Mouse (Mus musculus): ENCODE measurements around the gene Arid5a. TPM values are rescaled to one million over a fixed set of nuclear protein-coding genes. Genes with fewer than 3 reads are reported as not detected.

Arid5a gene
- polyA plus RNA-seq, 1 experiment from 2014 or later = 15.1 TPM

DNA sequence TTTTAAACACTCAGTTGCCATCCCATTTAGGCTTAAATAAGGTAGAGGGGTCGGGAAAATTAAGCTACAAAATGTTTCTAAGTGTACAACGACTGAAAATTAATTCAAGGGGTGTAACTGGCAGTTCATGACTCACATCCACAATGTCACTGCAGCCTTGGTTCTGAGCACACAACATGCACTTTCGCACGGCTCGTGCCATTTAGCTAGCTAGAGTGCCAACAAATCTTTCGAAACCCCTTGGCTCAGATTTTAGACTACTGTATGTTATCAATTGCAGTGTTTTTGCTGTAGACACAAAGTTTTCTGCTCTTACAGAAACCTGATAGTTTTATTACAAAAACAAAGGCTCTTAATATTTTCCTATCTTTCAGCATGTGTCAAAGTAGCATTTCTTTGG, 63.4 kb downstream of the Arid5a start:
- WGBS = 79% methylated on average over 6 of the region's 6 CpGs
- Histone ChIP-seq H3K9ac (no peak overlapping the region), H3K27me3 (replicated peaks) (no peaks in the 10 kb centered on the region), H3K27ac (ENCODE audit: poor library complexity, severe bottlenecking) (no peak overlapping the region), H3K4me3 (no peak overlapping the region), H3K4me1 (replicated peaks) (peaks cover 15% of the 10 kb centered on the region), H3K9me3 (replicated peaks) (no peaks in the 10 kb centered on the region), H3K4me2 (no peak overlapping the region), H3K36me3 (peaks cover 8% of the 10 kb centered on the region)
- ATAC-seq (ENCODE audit: insufficient number of reproducible peaks, low FRiP score) = no peak

DNA sequence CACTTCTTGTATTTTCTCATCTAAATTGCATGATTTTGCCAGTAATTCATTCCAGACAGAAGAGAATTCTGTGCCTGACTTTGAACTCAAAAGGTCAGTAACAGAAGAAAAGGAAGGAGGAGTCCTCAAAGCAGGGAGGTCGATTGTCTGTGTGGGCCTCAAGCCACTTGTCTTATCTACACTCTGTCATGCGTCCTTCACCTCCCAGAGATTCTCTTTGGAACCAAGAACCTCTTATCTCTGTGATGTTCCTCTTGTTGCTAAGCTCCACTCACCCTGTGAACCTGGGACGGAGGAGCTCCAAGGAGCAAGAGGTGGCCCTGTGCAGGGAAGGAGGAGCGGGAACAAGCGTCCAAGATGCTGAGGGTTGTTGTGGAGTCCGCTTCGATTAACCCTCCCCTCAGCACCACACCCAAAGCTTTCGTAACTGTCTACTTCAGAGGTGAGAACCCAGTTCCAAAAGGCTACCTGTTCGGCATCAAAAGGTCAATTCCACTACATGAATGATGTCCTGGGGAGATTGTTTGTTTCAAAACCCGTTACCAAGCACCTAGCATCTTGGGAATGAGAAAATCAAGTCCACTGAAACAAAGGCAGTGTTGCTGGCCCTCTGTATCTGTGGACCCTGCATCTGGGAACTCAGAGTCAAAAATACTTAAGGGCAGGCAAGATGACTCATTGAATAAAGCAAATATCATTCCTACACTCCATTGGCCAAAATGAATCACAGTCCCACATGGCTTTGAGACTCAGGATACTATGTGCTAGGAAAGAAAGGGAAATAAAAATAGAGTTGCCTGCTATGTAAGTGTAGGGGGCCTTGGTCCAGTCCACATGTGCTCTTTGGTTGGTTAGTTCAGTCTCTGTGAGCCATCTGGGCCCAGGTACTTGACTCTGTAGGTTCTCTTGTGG, 64.7 kb downstream of the Arid5a start, which contains the start of gene Fer1l5:
Gene Fer1l5, plus strand, starts transcription at position 358 of the 912 bp plus-strand sequence.
- Histone ChIP-seq H3K36me3 (peaks cover 2% of the 10 kb centered on the region; the same call in 1 of the 2 replicates), H3K9ac (no peak within 1 kb of the TSS), H3K9me3 (replicated peaks) (no peaks in the 10 kb centered on the region), H3K4me3 (no peak within 1 kb of the TSS), H3K27ac (ENCODE audit: poor library complexity, severe bottlenecking) (no peak within 1 kb of the TSS), H3K4me2 (no peak within 1 kb of the TSS), H3K4me1 (replicated peaks) (peaks cover 10% of the 10 kb centered on the region), H3K27me3 (replicated peaks) (no peaks in the 10 kb centered on the region)
- ATAC-seq (ENCODE audit: insufficient number of reproducible peaks, low FRiP score) = no peak
- 60% methylated on average over 10 of the region's 10 CpGs for WGBS

Small RNAs within 50 kb of the gene (microRNA-seq; reads per million reads assigned to microRNA genes)
- gene Mir6898 = not detected

Other genes with a start within 250 kb of the Arid5a start
- 13.0 and 15.3 TPM in 2 replicates for gene Hs6st1, start 239.3 kb upstream of the Arid5a start, polyA plus RNA-seq (2016; fragmentation: Nextera tagmentation; extraction: Ambion mirVana)
- 46.0 and 53.3 TPM in 2 replicates for gene Uggt1, start 63.0 kb upstream of the Arid5a start, polyA plus RNA-seq (2016; fragmentation: Nextera tagmentation; extraction: Ambion mirVana)
- gene Neurl3, start 33.1 kb upstream of the Arid5a start, polyA plus RNA-seq (2016; fragmentation: Nextera tagmentation; extraction: Ambion mirVana) = 2.4 and 2.6 TPM in 2 replicates
- gene Kansl3, start 61.4 kb downstream of the Arid5a start, polyA plus RNA-seq (2016; fragmentation: Nextera tagmentation; extraction: Ambion mirVana) = 54.2 TPM in 2 replicates
- gene Fer1l5, start 64.6 kb downstream of the Arid5a start, polyA plus RNA-seq (2016; fragmentation: Nextera tagmentation; extraction: Ambion mirVana) = 1.2 and 1.3 TPM in 2 replicates
- 53.8 and 57.7 TPM in 2 replicates for gene Lman2l, start 137.5 kb downstream of the Arid5a start, polyA plus RNA-seq (2016; fragmentation: Nextera tagmentation; extraction: Ambion mirVana)
- 6.2 and 7.3 TPM in 2 replicates for gene Cnnm4, start 163.9 kb downstream of the Arid5a start, polyA plus RNA-seq (2016; fragmentation: Nextera tagmentation; extraction: Ambion mirVana)
- gene Cnnm3, start 204.1 kb downstream of the Arid5a start, polyA plus RNA-seq (2016; fragmentation: Nextera tagmentation; extraction: Ambion mirVana) = 2.2 and 3.4 TPM in 2 replicates
- 14.9 and 16.8 TPM in 2 replicates for gene Ankrd23, start 229.2 kb downstream of the Arid5a start, polyA plus RNA-seq (2016; fragmentation: Nextera tagmentation; extraction: Ambion mirVana)
- gene Gm42417, start 231.7 kb downstream of the Arid5a start, polyA plus RNA-seq (2016; fragmentation: Nextera tagmentation; extraction: Ambion mirVana) = 0.40 TPM in 1 of 2 replicates, not detected in the other
- 23.1 and 24.4 TPM in 2 replicates for gene Ankrd39, start 239.7 kb downstream of the Arid5a start, polyA plus RNA-seq (2016; fragmentation: Nextera tagmentation; extraction: Ambion mirVana)